Mouse (Mus musculus) gastrocnemius, adult 8-10 months (tissue): ENCODE data around the gene Veph1. TPM values are rescaled to one million over a fixed set of nuclear protein-coding genes. Genes with fewer than 3 reads are reported as not detected.

Source experiments
- DNase-seq, 2 experiments: peaks; one replicate each; pipeline ENCODE4 v3.0.0; 2022; ENCODE audit warnings: low spot score in 2 of 2
- total RNA-seq, 4 experiments: library from RNA; stranded (reverse); gene quantifications; 2 replicates each; pipeline ENCODE4 v1.2.4; 2022

The Veph1 gene
- total RNA-seq, 4 experiments from 2014 or later, result 0.05 TPM; not detected in 3

DNA sequence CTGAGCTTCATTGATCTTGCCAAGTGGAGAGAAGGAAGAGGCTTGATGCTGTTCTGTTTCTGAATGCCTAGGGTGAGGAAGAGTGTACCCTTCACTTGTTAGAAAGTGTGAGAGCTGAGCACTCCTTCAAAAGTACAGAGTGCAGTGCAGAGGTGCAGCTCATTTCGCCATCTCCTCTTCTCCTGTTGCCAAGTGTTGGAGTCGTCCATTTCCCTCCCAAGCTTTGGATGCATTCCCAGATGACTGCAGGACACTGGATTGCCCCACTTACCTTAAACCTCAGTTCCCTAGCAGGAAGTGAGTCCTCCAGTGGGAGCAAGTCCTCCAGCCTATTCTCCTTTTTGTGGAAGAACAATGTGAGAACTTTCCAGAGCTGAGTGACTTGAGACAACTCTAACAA lies 263.3 kb downstream of the Veph1 start:
- no peak for DNase-seq

- no peak for DNase-seq
Observed at GRCm38 (mm10) chr3:66025454-66025853, 271.2 kb downstream of the Veph1 start.

- no peak for DNase-seq
Observed at GRCm38 (mm10) chr3:66024220-66024792, 272.3 kb downstream of the Veph1 start.

- no peak for DNase-seq
Observed at GRCm38 (mm10) chr3:66019171-66019570, 277.5 kb downstream of the Veph1 start.

DNA sequence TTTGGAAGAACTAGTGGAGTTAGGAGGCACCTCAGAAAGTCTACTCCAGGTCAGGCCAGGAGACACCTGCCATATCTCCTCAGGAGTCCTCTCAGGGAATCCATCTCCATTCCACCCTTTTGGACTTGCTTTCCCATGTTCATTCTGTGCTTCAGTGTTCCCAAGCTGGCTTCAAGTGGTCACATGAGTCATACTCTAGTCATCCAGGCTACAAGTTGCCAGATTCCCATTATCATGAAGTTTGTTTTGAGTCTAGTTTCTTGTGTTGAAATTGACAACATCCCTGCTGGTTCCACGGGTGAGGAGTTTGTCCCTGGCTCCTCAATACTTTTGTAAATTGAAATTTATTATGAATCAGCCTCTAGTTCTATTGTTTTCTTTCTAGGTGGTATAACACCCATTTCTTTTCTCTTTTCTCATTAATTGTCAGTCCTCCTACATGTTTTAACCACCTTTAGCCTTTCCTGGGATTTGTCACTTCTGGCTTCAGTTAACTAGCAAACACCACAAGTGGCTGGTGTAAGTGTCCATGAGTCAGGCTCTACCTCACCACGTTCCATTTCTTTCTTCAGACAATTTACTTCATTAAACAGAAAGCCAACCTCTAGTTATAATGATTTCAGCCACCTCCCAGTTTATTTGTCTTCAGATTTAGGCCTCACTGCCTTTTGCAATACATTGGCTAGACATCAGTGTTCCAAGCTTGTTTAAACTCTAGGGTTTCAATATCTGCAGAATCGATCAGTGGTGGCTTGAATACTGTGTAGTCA lies 288.8 kb downstream of the Veph1 start:
- no peak for DNase-seq

DNA sequence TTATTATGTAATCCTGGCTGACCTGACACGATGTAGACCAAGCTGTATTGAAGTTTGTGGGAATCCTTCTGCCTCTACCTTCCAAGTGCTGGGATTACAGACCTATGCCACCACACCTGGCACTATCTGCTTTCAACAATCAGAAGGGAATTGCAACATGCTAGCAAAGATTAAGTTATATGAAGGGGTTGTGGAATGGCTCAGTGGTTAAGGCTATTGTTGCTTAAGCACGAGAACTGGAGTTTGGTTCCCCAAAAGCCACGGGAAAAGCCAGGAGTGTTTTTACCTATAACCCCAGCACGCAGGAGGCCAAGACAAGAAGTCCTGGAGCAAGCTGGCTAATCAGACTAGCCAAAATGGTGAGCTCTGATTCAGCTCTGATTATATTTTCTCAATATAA lies 291.6 kb downstream of the Veph1 start:
- DNase-seq, result no peak

DNA sequence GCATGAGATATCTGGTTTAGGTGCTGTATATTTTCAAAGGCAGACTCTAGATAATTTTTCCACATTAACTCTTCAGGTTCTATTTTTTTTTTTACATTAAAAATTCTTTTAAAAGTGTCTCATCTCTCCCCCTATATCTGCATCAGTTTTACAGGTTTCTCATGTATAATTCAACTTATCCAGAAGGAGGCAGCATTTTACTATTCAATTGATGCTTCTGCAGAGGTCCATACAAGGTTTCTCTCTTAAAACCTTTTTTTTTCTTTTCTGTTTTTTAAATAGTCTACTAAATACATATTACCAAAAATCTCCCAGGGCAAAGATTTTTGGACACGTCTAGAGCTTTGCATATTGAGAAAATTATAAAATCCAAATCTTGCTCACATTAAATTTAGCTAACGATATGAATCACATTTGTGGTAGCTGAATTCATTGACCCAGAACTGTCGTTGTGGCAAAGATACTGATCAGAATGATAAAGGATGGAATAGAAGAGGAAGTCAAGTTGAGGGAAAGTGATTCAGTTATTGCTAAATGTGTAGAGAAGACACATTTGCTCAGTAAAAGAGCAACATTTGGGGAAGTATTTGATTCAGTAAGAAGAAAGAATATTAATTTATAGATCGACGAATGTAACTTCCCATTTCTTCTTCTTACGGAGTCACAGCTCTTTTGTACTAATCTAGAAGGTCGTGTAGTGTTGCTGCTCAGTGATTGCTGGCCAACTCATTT lies 292.3 kb downstream of the Veph1 start:
- DNase-seq, result no peak

Other genes starting within 250 kb of the Veph1 start
- 1 to 10 TPM; 2.6 to 4.4 (median 3.3) TPM for gene Ptx3, start 76.9 kb downstream of the Veph1 start, total RNA-seq